Mouse (Mus musculus): ENCODE data around the gene Rpn1.

- TF ChIP-seq USF1 (IDR thresholded peaks at IDR 0.05; ENCODE audit: low read depth), result no peak
- no peak for TF ChIP-seq CTCF (IDR thresholded peaks at IDR 0.05; ENCODE audit: control insufficient read depth, insufficient read depth, insufficient read length)
- TF ChIP-seq MAX (IDR thresholded peaks at IDR 0.05), result no peak
These were observed 22.9 kb upstream of the Rpn1 start for GRCm38 (mm10) chr6:88061406-88061805.
